Mouse (Mus musculus) liver, adult 2 months (tissue): ENCODE measurements around the gene Wwox.

Source experiments
- CTCF ChIP-seq: fragments of 200-500 bp; IDR thresholded peaks from 2 replicates; pipeline ENCODE4 v1.5.1; 2011; ENCODE audit warnings: low read depth, low read length, control low read depth
- POLR2A ChIP-seq: fragments of 200-500 bp; IDR thresholded peaks from 2 replicates; pipeline ENCODE4 v1.6.1; 2011; ENCODE audit warnings: low read length, control low read depth; ENCODE audit not compliant: insufficient read depth; ENCODE audit errors: extremely low read depth

- TF ChIP-seq CTCF, result no peak
- no peak for TF ChIP-seq POLR2A
Observed at GRCm38 (mm10) chr8:114536201-114536600, 96.7 kb downstream of the Wwox start.
